Mouse (Mus musculus): Measurements from ENCODE around the gene Adgrf3.

DNA sequence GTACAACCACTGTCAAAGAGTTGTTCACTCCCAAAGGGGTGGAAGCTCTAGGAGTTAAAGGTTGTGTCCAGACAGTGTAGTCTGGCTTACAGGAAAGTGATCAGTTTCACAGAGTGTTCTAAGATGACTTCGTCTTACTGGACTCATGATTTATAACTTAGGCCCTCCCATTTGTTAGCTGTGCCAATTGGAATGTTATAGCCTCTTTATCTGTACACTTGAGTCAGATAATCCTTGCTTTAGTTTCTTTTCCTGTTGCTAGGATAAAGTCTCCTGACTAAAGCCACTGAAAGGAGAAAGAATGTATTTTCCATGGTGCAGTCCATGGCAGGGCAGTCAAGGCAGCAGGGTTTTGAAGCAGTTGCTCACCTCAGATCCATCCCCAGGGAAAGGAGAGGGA is 36.9 kb upstream of the Adgrf3 start:
- TF ChIP-seq CTCF (IDR thresholded peaks at IDR 0.05; ENCODE audit: low read depth, low read length), result no peak
- TF ChIP-seq GATA1 (IDR thresholded peaks at IDR 0.05; ENCODE audit: borderline replicate concordance, low read length), result no peak

Measured in G1E (cell line).